Mouse (Mus musculus) hematopoietic stem cell, adult 5-6 weeks (primary cell): ENCODE results near the gene Jam3. TPM values are rescaled to one million over a fixed set of nuclear protein-coding genes. Genes with fewer than 3 reads are reported as not detected.

Experiments
- ATAC-seq, 2 experiments: fragments of 125-278 bp in 1 of 2; replicated peaks in 1 of 2; 2 replicates each; pipeline ENCODE4 v1.8.0; 2016 to 2017; ENCODE audit warnings: inconsistent platforms in 2 of 2, mild to moderate bottlenecking in 2 of 2, moderate number of reproducible peaks in 2 of 2, low read depth in 1 of 2, moderate TSS enrichment in 1 of 2; ENCODE audit not compliant: low FRiP score in 2 of 2, poor library complexity in 2 of 2, severe bottlenecking in 2 of 2, insufficient read depth in 1 of 2, low TSS enrichment in 1 of 2
- total RNA-seq: library from RNA; stranded (forward); fragments of 172-1452, 232-1000 nt; gene quantifications from 2 replicates; pipeline ENCODE4 v1.2.3, GENCODE M21; 2017

Jam3 gene
- 4.1 and 7.0 TPM in 2 replicates for total RNA-seq

GRCm38 (mm10) chr9:27154763-27155530, at the start of gene Jam3:
Gene Jam3 (minus strand): TSS chr9:27155421.
- ATAC-seq, result peak; percentile 86 to 96

GRCm38 (mm10) chr9:27204201-27204600, 49.0 kb upstream of the Jam3 start:
- no peak for ATAC-seq

- ATAC-seq, result no peak
Observed at GRCm38 (mm10) chr9:27203134-27203533, 47.9 kb upstream of the Jam3 start.

GRCm38 (mm10) chr9:27201472-27202219, 46.4 kb upstream of the Jam3 start:
- no peak for ATAC-seq

GRCm38 (mm10) chr9:27193592-27194080, 38.4 kb upstream of the Jam3 start:
- peak; percentile 14 to 19; a peak in 1 of 4 replicates for ATAC-seq

GRCm38 (mm10) chr9:27192761-27193591, 37.8 kb upstream of the Jam3 start:
- peak; percentile 70 to 84 for ATAC-seq

- peak; percentile 93 to 95 for ATAC-seq
Observed at GRCm38 (mm10) chr9:27192001-27192760, 37.0 kb upstream of the Jam3 start.

- peak; percentile 18 to 26; a peak in 3 of 4 replicates for ATAC-seq
Observed at GRCm38 (mm10) chr9:27191501-27191981, 36.3 kb upstream of the Jam3 start.

- no peak for ATAC-seq
Observed at GRCm38 (mm10) chr9:27190461-27190860, 35.2 kb upstream of the Jam3 start.

GRCm38 (mm10) chr9:27189306-27189705, 34.1 kb upstream of the Jam3 start:
- no peak for ATAC-seq

- no peak for ATAC-seq
Observed at GRCm38 (mm10) chr9:27188677-27189241, 33.5 kb upstream of the Jam3 start.

GRCm38 (mm10) chr9:27185820-27186219, 30.6 kb upstream of the Jam3 start:
- ATAC-seq, result no peak

- ATAC-seq, result no peak
Observed at GRCm38 (mm10) chr9:27182087-27182486, 26.9 kb upstream of the Jam3 start.

- ATAC-seq, result no peak
Observed at GRCm38 (mm10) chr9:27180492-27180891, 25.3 kb upstream of the Jam3 start.

- no peak for ATAC-seq
Observed at GRCm38 (mm10) chr9:27178935-27179334, 23.7 kb upstream of the Jam3 start.

GRCm38 (mm10) chr9:27176154-27176553, 20.9 kb upstream of the Jam3 start:
- ATAC-seq, result peak; percentile 80 to 86
